Mouse (Mus musculus): ENCODE data around the gene Psma6. TPM values are rescaled to one million over a fixed set of nuclear protein-coding genes. Genes with fewer than 3 reads are reported as not detected.

The Psma6 gene
- polyA plus RNA-seq, 1 experiment from 2014 or later: 281 TPM

- Histone ChIP-seq H3K36me3 (no peaks in the 10 kb centered on the region), H3K4me2 (no peak overlapping the region), H3K9ac (no peak overlapping the region), H3K27me3 (0 out of 2 replicates have a peak, but pooled peaks cover 4% of the 10 kb centered on the region), H3K4me1 (replicated peaks) (peaks cover 5% of the 10 kb centered on the region), H3K9me3 (replicated peaks) (no peaks in the 10 kb centered on the region), H3K27ac (no peak overlapping the region), H3K4me3 (replicated peaks) (no peak overlapping the region)
- no peak for DNase-seq
- WGBS (ENCODE audit: insufficient replicate concordance): 47% methylated on average over 5 of the region's 5 CpGs
- no peak for ATAC-seq (ENCODE audit: low read depth)
Observed at GRCm38 (mm10) chr12:55452839-55453238, 68.8 kb downstream of the Psma6 start.

DNA sequence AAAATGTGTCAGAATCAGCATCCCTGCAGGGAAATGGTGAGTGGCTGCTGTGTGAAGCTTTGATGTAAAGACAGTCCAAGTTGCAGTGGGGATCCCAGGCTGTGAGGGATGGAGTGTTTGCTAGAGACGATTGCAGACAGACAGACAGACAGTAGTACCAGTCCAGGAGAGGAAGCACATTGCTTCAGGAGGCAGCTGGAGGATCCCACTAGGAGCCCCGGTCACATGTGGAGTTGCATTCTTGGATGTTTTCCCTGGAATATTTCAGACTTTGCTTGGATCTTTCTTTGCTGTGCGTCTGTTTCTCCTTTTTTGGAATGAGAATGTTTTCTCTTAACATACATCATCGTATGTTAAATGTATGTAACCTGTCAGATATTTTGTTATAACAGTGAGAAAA, 69.9 kb downstream of the Psma6 start:
- Histone ChIP-seq H3K4me1 (replicated peaks) (peaks cover 7% of the 10 kb centered on the region), H3K27me3 (0 out of 2 replicates have a peak, but pooled peaks cover 6% of the 10 kb centered on the region), H3K36me3 (no peaks in the 10 kb centered on the region), H3K9me3 (replicated peaks) (no peaks in the 10 kb centered on the region), H3K9ac (no peak overlapping the region), H3K27ac (no peak overlapping the region), H3K4me2 (no peak overlapping the region), H3K4me3 (replicated peaks) (no peak overlapping the region)
- no peak for ATAC-seq (ENCODE audit: low read depth)
- 61% methylated on average over 4 of the region's 4 CpGs for WGBS (ENCODE audit: insufficient replicate concordance)
- DNase-seq: no peak

DNA sequence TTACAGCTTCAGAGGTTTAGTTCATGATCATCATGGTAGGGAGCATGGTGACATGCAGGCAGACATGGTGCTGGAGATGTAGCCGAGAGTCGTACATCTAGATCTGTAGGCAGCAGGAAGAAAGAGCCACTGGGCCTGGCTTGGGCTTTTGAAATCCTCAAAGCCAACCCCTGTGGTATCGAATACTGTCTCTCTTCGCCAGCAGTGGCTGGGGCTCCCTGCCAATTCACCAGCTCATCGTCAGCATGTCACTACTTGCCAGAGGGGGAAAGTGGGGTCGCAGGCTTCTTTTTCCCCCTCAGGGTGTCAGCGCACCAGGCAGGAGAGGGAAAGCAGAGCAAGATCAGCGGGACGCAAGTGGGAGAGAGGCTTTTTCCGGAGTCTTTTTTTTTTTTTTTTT, 71.2 kb downstream of the Psma6 start:
- ATAC-seq (ENCODE audit: low read depth) (no peak), DNase-seq (no peak)
- Histone ChIP-seq H3K4me3 (replicated peaks) (no peak overlapping the region), H3K9ac (no peak overlapping the region), H3K4me2 (no peak overlapping the region), H3K36me3 (no peaks in the 10 kb centered on the region), H3K27me3 (0 out of 2 replicates have a peak, but pooled peaks cover 8% of the 10 kb centered on the region), H3K9me3 (replicated peaks) (no peaks in the 10 kb centered on the region), H3K4me1 (replicated peaks) (peaks cover 6% of the 10 kb centered on the region), H3K27ac (no peak overlapping the region)
- 75% methylated on average over 10 of the region's 10 CpGs for WGBS (ENCODE audit: insufficient replicate concordance)

DNA sequence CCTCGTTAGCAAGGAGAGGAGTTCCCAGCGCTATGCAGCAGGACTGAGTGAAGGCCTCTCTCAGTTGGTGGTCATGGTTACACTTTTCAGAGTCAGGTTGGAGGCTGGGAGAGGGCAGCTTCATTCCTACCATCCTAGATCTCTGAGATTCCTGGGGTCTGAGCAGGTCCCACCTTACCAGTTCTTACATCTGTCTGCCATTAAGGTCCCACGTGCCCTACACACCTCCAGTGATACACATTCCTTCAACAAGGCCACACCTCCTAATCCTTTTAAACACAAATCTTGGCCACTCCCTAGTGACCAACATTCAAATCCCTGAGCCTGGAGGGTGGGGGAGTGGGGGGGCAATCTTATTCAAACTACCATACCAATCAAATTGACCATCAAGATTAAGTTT, 72.1 kb downstream of the Psma6 start:
- 71% methylated on average over 3 of the region's 3 CpGs for WGBS (ENCODE audit: insufficient replicate concordance)
- H3K9ac ChIP-seq: no peak overlapping the region
- DNase-seq (no peak), ATAC-seq (ENCODE audit: low read depth) (no peak)
- no peak overlapping the region for H3K27ac ChIP-seq
- H3K9me3 ChIP-seq (replicated peaks): no peaks in the 10 kb centered on the region
- H3K27me3 ChIP-seq: 0 out of 2 replicates have a peak, but pooled peaks cover 8% of the 10 kb centered on the region
- H3K4me1 ChIP-seq (replicated peaks): peaks cover 4% of the 10 kb centered on the region; the same call in 1 of the 2 replicates
- no peak overlapping the region for H3K4me2 ChIP-seq
- H3K4me3 ChIP-seq (replicated peaks): no peak overlapping the region
- H3K36me3 ChIP-seq: no peaks in the 10 kb centered on the region

DNA sequence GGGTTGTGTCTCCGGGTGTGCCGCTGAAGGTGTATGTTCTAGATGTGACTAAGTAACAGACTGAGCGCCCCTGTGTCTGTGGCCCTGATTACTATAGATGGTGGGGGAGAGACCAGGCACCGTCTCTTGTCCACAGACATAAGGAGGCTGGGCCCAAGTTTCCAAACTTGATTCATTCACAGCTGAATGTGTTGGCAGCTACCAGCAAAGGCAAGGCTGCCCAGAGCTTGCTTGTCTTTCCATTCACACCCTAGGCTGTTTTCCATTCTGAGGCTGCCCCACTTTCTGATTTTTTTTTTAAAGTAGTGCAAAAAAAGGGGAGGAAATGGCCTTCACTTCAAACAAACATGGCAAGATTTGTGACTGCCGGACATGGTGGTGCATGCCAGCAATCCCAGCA, 72.9 kb downstream of the Psma6 start:
- Histone ChIP-seq H3K27me3 (0 out of 2 replicates have a peak, but pooled peaks cover 8% of the 10 kb centered on the region), H3K9ac (no peak overlapping the region), H3K4me1 (replicated peaks) (peaks cover 4% of the 10 kb centered on the region; the same call in 1 of the 2 replicates), H3K4me3 (replicated peaks) (no peak overlapping the region), H3K4me2 (no peak overlapping the region), H3K9me3 (replicated peaks) (no peaks in the 10 kb centered on the region), H3K27ac (no peak overlapping the region), H3K36me3 (no peaks in the 10 kb centered on the region)
- ATAC-seq (ENCODE audit: low read depth) (no peak), DNase-seq (no peak)
- WGBS (ENCODE audit: insufficient replicate concordance): 76% methylated on average over 5 of the region's 5 CpGs

- no peak for DNase-seq
- H3K9me3 ChIP-seq (replicated peaks): no peaks in the 10 kb centered on the region
- WGBS (ENCODE audit: insufficient replicate concordance): 45% methylated on average over 8 of the region's 8 CpGs
- ATAC-seq (ENCODE audit: low read depth): no peak
- no peak overlapping the region for H3K27ac ChIP-seq
- 0 out of 2 replicates have a peak, but pooled peaks cover 5% of the 10 kb centered on the region for H3K27me3 ChIP-seq
- H3K4me2 ChIP-seq: no peak overlapping the region
- peaks cover 9% of the 10 kb centered on the region; the same call in 1 of the 2 replicates for H3K4me1 ChIP-seq (replicated peaks)
- no peak overlapping the region for H3K4me3 ChIP-seq (replicated peaks)
- H3K9ac ChIP-seq: no peak overlapping the region
- H3K36me3 ChIP-seq: no peaks in the 10 kb centered on the region
Observed at GRCm38 (mm10) chr12:55459739-55460138, 75.7 kb downstream of the Psma6 start.

DNA sequence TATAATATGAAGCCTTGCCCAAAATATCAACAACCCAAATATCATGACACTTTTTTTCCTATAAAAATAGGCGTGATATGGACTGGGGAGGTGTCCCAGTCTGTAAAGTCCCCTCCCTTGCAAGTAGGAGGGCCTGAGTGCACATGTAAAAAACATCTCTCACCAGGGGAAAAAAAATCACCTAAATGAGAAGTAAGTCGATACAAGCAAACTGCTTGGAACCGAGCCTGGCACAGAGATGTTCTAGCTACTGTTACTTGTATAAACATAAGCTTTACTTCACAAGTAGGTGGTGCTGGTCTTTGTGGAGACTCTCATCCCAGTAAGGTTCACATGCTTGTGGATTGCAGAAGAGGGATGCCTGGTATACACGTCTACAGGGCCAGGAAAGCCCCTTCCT, 76.9 kb downstream of the Psma6 start:
- Histone ChIP-seq H3K4me2 (no peak overlapping the region), H3K4me3 (replicated peaks) (no peak overlapping the region), H3K36me3 (no peaks in the 10 kb centered on the region), H3K4me1 (replicated peaks) (peaks cover 12% of the 10 kb centered on the region; the same call in 1 of the 2 replicates), H3K27ac (no peak overlapping the region), H3K27me3 (0 out of 2 replicates have a peak, but pooled peaks cover 5% of the 10 kb centered on the region), H3K9me3 (replicated peaks) (no peaks in the 10 kb centered on the region), H3K9ac (no peak overlapping the region)
- DNase-seq (no peak), ATAC-seq (ENCODE audit: low read depth) (no peak)
- WGBS (ENCODE audit: insufficient replicate concordance): 52% methylated on average over 4 of the region's 4 CpGs

DNA sequence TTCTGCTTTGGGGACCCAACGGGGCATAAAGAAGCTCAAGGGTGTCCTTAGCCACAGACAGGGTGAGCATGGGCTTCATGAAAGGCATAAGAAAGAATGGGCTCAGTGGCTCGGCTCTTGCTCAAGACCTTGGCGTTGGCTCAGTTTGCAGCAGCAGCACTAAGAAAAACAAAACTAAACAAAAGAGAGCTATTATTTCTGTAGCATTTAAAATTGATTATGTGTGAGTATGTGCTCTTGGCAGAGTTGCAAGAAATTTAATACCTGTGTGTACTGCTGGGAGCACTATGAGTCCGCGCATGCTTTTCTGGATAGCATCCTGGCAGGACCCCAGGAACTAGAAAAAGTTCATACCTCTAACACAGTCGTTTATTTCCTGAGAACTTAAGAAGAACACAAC, 77.7 kb downstream of the Psma6 start:
- Histone ChIP-seq H3K27me3 (peaks cover 7% of the 10 kb centered on the region; the same call in 1 of the 2 replicates), H3K36me3 (no peaks in the 10 kb centered on the region), H3K9me3 (replicated peaks) (no peaks in the 10 kb centered on the region), H3K9ac (no peak overlapping the region), H3K27ac (no peak overlapping the region), H3K4me1 (replicated peaks) (peaks cover 13% of the 10 kb centered on the region; the same call in 1 of the 2 replicates), H3K4me3 (replicated peaks) (no peak overlapping the region), H3K4me2 (no peak overlapping the region)
- no peak for ATAC-seq (ENCODE audit: low read depth)
- 68% methylated on average over 6 of the region's 6 CpGs for WGBS (ENCODE audit: insufficient replicate concordance)
- no peak for DNase-seq

- H3K4me3 ChIP-seq (replicated peaks): no peak overlapping the region
- H3K27me3 ChIP-seq: peaks cover 11% of the 10 kb centered on the region; the same call in 1 of the 2 replicates
- H3K4me1 ChIP-seq (replicated peaks): peaks cover 20% of the 10 kb centered on the region; the same call in 1 of the 2 replicates
- WGBS (ENCODE audit: insufficient replicate concordance): 65% methylated on average over 6 of the region's 6 CpGs
- H3K9me3 ChIP-seq (replicated peaks): no peaks in the 10 kb centered on the region
- no peak overlapping the region for H3K27ac ChIP-seq
- no peak for DNase-seq
- no peak overlapping the region for H3K9ac ChIP-seq
- ATAC-seq (ENCODE audit: low read depth): no peak
- no peaks in the 10 kb centered on the region for H3K36me3 ChIP-seq
- H3K4me2 ChIP-seq: no peak overlapping the region
Observed at GRCm38 (mm10) chr12:55462456-55462855, 78.4 kb downstream of the Psma6 start.

DNA sequence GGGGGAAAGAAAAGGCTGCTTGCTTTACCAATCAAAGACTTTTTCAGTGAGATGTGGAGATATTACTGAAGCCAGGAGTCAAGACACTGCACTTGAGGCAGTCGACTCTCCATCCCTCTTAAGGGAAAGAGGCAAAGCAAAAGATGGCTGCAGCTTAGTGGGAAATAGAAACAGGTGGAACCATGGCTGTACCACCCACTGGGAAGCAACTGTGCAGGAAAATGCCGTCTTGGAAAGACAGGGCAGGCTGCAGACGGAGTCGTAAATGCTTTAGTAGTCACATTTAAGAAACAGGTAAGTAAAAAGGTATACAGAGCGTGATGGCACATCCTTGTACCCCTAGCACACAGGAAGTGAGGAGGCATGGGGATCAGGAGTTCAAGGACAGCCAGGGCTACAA, 79.1 kb downstream of the Psma6 start:
- 74% methylated on average over 5 of the region's 5 CpGs for WGBS (ENCODE audit: insufficient replicate concordance)
- H3K27ac ChIP-seq: no peak overlapping the region

DNA sequence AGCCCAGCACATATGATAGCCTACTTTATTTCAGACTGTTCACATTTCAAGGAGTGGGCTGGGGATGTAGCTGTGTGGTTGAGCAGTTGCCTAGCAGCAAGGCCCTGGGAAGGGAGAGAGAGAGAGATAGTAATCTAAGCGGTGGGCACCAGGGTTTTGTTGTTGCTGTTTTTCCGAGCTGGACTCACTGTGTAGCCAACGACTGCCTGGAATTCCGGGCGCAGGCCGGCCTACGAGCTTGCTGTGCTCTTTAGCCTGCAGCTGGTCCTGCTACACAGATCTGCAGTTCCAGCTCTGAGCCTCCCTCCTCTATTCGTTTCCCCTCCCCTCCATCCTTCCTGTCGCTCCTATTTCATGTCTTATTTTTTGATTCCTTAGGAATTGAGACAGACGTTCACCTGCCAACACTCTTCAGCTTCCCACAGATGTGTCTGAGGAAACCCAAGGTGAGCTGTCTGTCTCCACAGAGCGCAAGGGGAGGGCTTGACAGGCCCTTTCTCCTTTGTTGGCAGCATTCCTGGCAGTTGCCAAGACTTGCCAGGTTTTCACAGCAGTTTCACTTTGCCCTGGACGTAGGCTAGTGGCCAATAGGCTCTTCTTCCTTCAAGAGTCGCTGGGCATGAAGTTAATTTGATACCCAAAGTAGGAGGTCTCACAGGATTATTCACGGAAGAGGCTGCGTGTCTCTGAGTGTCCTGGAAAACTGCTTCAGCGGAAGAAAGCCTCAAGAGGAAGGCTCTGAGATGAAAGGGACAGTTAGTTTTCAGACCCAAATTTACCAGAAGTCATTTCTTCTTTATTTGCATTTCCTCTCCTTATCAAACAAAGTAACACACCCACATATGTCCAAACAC, 80.2 kb downstream of the Psma6 start:
- Histone ChIP-seq H3K27me3 (peaks cover 20% of the 10 kb centered on the region; the same call in 1 of the 2 replicates), H3K9ac (no peak overlapping the region), H3K4me2 (no peak overlapping the region), H3K36me3 (no peaks in the 10 kb centered on the region), H3K4me3 (replicated peaks) (no peak overlapping the region), H3K4me1 (replicated peaks) (peaks cover 18% of the 10 kb centered on the region; the same call in 1 of the 2 replicates), H3K27ac (no peak overlapping the region), H3K9me3 (replicated peaks) (no peaks in the 10 kb centered on the region)
- WGBS (ENCODE audit: insufficient replicate concordance): 45% methylated on average over 16 of the region's 16 CpGs
- no peak for ATAC-seq (ENCODE audit: low read depth)
- DNase-seq: no peak

More for the DNA sequence above, 79.1 kb downstream of the Psma6 start:
- Histone ChIP-seq H3K4me1 (replicated peaks) (peaks cover 22% of the 10 kb centered on the region; the same call in 1 of the 2 replicates), H3K9ac (no peak overlapping the region), H3K27me3 (peaks cover 18% of the 10 kb centered on the region; the same call in 1 of the 2 replicates), H3K4me3 (replicated peaks) (no peak overlapping the region), H3K36me3 (no peaks in the 10 kb centered on the region), H3K9me3 (replicated peaks) (no peaks in the 10 kb centered on the region), H3K4me2 (no peak overlapping the region)
- ATAC-seq (ENCODE audit: low read depth): no peak
- DNase-seq: no peak

Measured in liver, embryonic 13.5 days (tissue).